Mouse (Mus musculus): ENCODE data around the gene Rfx1.

Rfx1 gene

DNA sequence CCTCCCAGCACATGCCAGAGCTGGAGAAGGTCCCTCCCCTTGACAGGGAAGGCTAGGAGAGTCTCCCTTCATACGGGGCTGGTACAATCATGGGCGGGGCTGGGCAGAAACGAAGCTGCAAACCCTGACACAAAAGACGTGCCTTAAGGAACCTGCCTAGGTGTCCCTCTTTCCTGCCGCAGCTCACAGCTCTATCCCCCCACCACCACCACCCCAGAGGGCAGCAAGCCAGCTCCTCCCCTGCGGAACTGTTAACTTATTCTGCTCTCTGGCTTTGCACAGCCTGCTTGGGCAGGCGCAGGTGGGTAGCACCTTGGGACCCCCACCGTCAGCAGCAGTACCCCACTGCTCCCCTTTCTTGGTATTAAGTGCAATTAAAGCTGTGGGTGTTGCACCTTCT, 29.4 kb downstream of the Rfx1 start:
- CTCF ChIA-PET: interaction anchor here in 3 of 4 experiments (0.5 to 0.9 kb wide), 4 partner anchors 26 to 471 kb away, joined by 3 to 9 read pairs (median 3); no protein-coding TSS in a partner anchor
- POLR2A ChIA-PET: interaction anchor here (0.7 to 2.8 kb wide), 24 partner anchors 8 to 383 kb away, joined by 3 to 27 read pairs (median 4); partner anchors contain the start of genes Dcaf15 (in 4 of the 4), Rfx1 (in 2 of the 4), Asf1b (in 1 of the 4) and Gm10644 (in 1 of the 4)

GRCm38 (mm10) chr8:84098376-84098775, 31.7 kb downstream of the Rfx1 start:
- CTCF ChIA-PET: interaction anchor here in 1 of 4 experiments (1.4 kb wide), 1 partner anchor 29 kb away, joined by 4 read pairs; no protein-coding TSS in a partner anchor
- POLR2A ChIA-PET: interaction anchor here in 1 of 4 experiments (0.6 kb wide), 1 partner anchor 172 kb away, joined by 3 read pairs; no protein-coding TSS in a partner anchor

DNA sequence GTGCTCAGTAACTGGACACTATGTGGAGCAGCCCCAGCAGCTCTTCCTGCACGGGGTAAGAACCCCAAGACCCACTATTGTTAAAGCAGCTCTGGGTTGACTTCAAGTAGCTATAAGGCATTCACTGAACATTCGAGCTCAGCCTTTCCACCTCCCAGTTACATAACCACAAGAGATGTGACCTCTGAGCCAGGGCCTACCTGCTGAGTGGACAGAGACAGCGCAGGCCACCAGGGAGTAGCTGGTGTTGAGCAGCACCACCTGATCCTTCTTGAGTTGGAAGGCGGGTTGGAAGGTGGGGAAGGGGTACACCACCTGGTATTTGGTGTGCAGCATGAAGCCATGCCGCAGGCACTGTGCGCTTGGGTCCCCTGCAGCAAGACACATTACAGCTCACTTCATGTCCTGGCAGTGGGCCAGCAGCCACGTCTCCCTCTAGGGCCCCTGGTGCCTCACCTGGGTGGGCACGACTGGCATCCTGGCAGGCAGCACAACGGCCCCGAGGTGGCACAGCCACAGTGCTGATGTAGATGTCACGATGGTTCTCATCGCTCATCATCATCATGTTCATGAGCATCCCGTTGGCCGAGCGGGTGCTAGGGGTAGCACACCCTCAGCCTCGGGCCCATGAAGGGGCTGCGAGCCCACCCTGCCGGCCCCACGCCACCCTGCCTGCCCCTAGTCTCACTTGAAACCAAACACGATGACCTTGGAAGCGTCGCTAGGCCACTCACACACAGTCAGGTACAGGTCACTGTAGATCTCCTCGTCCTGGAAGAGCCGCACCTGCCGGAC, 35.0 kb downstream of the Rfx1 start:
- POLR2A ChIA-PET: interaction anchor here in 3 of 4 experiments (0.5 to 1.6 kb wide), 4 partner anchors 10 to 139 kb away, joined by 3 read pairs; partner anchors contain the start of gene Rfx1 (in 1 of the 3)
- CTCF ChIA-PET: interaction anchor here in 1 of 4 experiments (0.5 kb wide), 1 partner anchor 10 kb away, joined by 4 read pairs; no protein-coding TSS in a partner anchor

- CTCF ChIA-PET: interaction anchor here in 3 of 4 experiments (0.8 to 1.7 kb wide), 3 partner anchors 22 to 65 kb away, joined by 3 to 6 read pairs (median 3); no protein-coding TSS in a partner anchor
Measured at GRCm38 (mm10) chr8:84103601-84104000, 37.0 kb downstream of the Rfx1 start.

GRCm38 (mm10) chr8:84104221-84104620, 37.6 kb downstream of the Rfx1 start:
- POLR2A ChIA-PET: interaction anchor here (0.6 to 3.2 kb wide), 101 partner anchors 8 to 1401 kb away, joined by 3 to 59 read pairs (median 4); partner anchors contain the start of genes Rfx1 (in 3 of the 4), 4930432K21Rik (in 2 of the 4), Mri1 (in 2 of the 4) and Rln3 (in 2 of the 4)
- CTCF ChIA-PET: interaction anchor here in 3 of 4 experiments (0.6 to 1.7 kb wide), 21 partner anchors 8 to 626 kb away, joined by 3 to 9 read pairs (median 4); partner anchors contain the start of genes Asf1b (in 1 of the 3), Ccdc130 (in 1 of the 3), Gm10644 (in 1 of the 3) and Il27ra (in 1 of the 3)

More at GRCm38 (mm10) chr8:84103601-84104000, 37.0 kb downstream of the Rfx1 start:
- POLR2A ChIA-PET: interaction anchor here in 3 of 4 experiments (0.9 to 3.2 kb wide), 25 partner anchors 8 to 379 kb away, joined by 3 to 59 read pairs (median 8); partner anchors contain the start of genes Rfx1 (in 2 of the 3), 4930432K21Rik (in 1 of the 3), Cc2d1a (in 1 of the 3) and Ccdc130 (in 1 of the 3)

DNA sequence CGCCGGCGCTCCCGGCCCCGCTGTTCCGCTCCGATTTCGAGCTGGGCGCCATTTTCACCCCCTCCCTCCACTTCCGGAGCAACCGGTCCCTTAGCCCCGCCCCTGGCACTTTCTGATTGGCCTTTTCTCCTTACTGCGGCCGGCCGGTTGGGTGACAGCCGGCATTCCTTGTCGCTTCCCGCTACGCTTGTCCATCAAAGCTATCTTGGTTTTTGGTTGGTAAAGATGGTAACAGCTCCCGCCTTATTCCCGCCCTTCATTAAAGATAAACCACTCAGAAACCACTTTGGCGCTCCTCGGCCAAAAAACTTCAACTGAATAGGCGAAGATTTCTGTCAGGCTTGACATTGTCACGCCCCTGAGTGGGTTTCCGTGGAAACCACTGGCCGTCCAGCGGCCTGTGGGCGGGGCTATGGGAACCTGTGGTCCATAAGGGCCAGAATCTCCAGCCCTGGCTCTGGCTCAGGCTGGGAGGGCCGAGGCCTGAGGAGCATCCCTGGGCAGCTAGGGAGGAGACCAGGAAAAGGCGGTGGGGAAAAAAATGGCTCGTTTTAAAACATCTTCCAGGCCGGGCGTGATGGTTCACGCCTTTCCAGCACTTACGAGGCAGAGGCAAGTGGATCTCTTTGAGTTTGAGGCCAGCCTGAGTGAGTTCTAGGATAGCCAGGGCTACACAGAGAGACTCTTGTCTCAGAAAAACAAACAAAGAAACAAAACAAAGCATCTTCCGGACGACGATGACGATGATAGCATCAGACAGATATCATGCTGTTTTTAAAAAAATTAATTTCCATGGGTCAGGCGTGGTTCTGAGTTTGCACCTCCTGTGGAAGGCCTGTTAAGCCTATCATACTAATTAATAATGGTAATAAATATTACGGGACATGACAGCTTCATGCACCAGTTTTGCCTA, 38.3 kb downstream of the Rfx1 start, which contains the start of gene Dcaf15:
Dcaf15 (minus strand) TSS at position 72 of the 913 bp plus-strand sequence.
- ChIA-PET CTCF (interaction anchor here in 3 of 4 experiments (0.6 to 1.7 kb wide), 22 partner anchors 8 to 824 kb away, joined by 3 to 9 read pairs (median 4); partner anchors contain the start of genes Asf1b (in 1 of the 3), Ccdc130 (in 1 of the 3), Gm10644 (in 1 of the 3) and Il27ra (in 1 of the 3)), POLR2A (interaction anchor here (0.6 to 3.2 kb wide), 107 partner anchors 8 to 1400 kb away, joined by 3 to 59 read pairs (median 4); partner anchors contain the start of genes Rfx1 (in 3 of the 4), 4930432K21Rik (in 2 of the 4), Mri1 (in 2 of the 4) and Rln3 (in 2 of the 4))

- CTCF ChIA-PET: interaction anchor here in 1 of 4 experiments (0.6 kb wide), 1 partner anchor 823 kb away, joined by 5 read pairs; no protein-coding TSS in a partner anchor
- POLR2A ChIA-PET: interaction anchor here in 3 of 4 experiments (1.2 to 3.2 kb wide), 17 partner anchors 9 to 396 kb away, joined by 3 to 18 read pairs (median 7); partner anchors contain the start of genes Ccdc130 (in 1 of the 3) and Podnl1 (in 1 of the 3)
Measured at GRCm38 (mm10) chr8:84105676-84106075, 39.0 kb downstream of the Rfx1 start.

- ChIA-PET CTCF (interaction anchor here in 1 of 4 experiments (0.6 kb wide), 1 partner anchor 207 kb away, joined by 3 read pairs; no protein-coding TSS in a partner anchor), POLR2A (interaction anchor here in 3 of 4 experiments (0.6 to 2.5 kb wide), 8 partner anchors 11 to 254 kb away, joined by 3 to 14 read pairs (median 6); partner anchors contain the start of gene Podnl1 (in 1 of the 3))
Measured at GRCm38 (mm10) chr8:84106216-84107040, 39.8 kb downstream of the Rfx1 start.

DNA sequence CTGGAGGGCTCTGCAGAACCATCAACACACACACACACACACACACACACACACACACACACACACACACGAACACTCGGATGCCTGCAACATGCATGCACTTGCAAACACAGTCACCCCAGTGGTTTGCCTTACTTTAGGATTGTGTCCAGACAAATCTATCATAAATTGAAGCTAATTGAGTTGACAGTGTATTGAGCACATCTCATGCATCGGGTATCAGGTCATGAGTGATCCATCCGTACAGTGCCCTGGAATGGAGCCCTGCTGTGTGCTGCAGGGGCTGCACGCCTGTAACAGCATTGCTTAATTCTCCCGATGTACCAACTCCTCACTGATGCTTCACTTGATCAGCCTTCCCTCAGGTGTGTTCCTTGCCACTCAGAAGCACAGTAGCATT, 49.0 kb downstream of the Rfx1 start:
- ChIA-PET POLR2A (interaction anchor here in 2 of 4 experiments (0.6 to 2.4 kb wide), 5 partner anchors 11 to 526 kb away, joined by 3 to 8 read pairs (median 3); partner anchors contain the start of genes Dcaf15 (in 2 of the 2) and Rfx1 (in 1 of the 2)), CTCF (interaction anchor here in 3 of 4 experiments (0.6 to 0.7 kb wide), 3 partner anchors 41 to 159 kb away, joined by 3 read pairs; no protein-coding TSS in a partner anchor)

DNA sequence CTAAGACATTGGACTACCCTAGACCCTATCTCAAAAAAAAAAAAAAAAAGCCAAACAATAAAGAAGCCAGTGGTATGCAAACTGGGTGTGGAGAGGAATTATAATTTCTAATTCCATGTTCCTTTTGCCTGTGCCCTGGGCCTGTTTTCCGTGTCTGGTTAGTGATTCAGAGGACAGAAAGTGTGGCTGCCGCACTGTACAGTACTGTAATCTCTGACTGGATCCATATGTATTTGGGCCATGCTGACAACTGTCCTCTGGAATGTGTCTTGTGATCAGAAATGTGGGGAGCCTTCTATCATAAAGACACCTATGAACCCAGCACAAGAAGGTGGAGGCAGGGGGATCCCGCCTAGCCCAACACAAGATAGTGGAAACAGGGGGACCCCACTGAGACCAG, 55.5 kb downstream of the Rfx1 start:
- ChIA-PET POLR2A (interaction anchor here in 1 of 4 experiments (0.6 kb wide), 1 partner anchor 1516 kb away, joined by 4 read pairs; no protein-coding TSS in a partner anchor), CTCF (interaction anchor here in 1 of 4 experiments (0.6 to 0.7 kb wide), 2 partner anchors 26 to 48 kb away, joined by 4 to 9 read pairs; no protein-coding TSS in a partner anchor)

DNA sequence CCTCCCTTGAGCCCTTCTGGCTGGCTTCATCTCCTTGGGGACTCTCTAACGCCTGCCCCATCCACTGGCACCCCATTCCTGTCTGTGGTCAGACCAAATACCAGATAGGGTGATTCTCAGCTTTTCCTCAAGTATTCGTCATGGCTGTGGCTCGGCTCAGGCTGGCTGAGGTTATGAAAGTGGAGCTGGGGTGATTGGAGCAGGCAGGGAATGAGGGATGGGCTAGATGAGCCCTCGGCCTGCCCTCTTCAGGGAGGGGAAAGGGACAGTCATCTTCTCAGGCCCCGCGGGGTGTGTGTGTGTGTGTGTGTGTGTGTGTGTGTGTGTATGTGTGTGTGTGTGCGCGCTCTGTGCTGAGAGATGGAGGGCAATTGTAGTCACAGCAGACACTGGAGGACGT, 59.0 kb downstream of the Rfx1 start, which contains the start of gene Podnl1:
Podnl1 (plus strand) TSS at position 334 of the 400 bp plus-strand sequence.
- CTCF ChIA-PET: interaction anchor here in 2 of 4 experiments (0.7 to 1.0 kb wide), 2 partner anchors 9 to 37 kb away, joined by 3 to 5 read pairs; no protein-coding TSS in a partner anchor
- POLR2A ChIA-PET: interaction anchor here in 3 of 4 experiments (0.6 to 3.9 kb wide), 8 partner anchors 9 to 698 kb away, joined by 3 to 12 read pairs (median 4); partner anchors contain the start of genes Dcaf15 (in 2 of the 3) and Rfx1 (in 1 of the 3)

- POLR2A ChIA-PET: interaction anchor here in 3 of 4 experiments (0.6 to 3.9 kb wide), 20 partner anchors 11 to 956 kb away, joined by 3 to 14 read pairs (median 4); partner anchors contain the start of genes Dcaf15 (in 3 of the 3), 1700067K01Rik (in 2 of the 3), 4930432K21Rik (in 2 of the 3) and Cc2d1a (in 2 of the 3)
Measured at GRCm38 (mm10) chr8:84126742-84127141, 60.1 kb downstream of the Rfx1 start.

GRCm38 (mm10) chr8:84127202-84127901, 60.7 kb downstream of the Rfx1 start:
- ChIA-PET CTCF (interaction anchor here in 1 of 4 experiments (0.6 to 1.6 kb wide), 5 partner anchors 29 to 232 kb away, joined by 3 to 5 read pairs (median 4); partner anchors contain the start of gene Rln3), POLR2A (interaction anchor here in 3 of 4 experiments (0.6 to 3.9 kb wide), 18 partner anchors 9 to 409 kb away, joined by 3 to 14 read pairs (median 4); partner anchors contain the start of genes Dcaf15 (in 3 of the 3), 4930432K21Rik (in 2 of the 3), Cc2d1a (in 2 of the 3) and 1700067K01Rik (in 1 of the 3))

More at GRCm38 (mm10) chr8:84126742-84127141, 60.1 kb downstream of the Rfx1 start:
- CTCF ChIA-PET: interaction anchor here in 1 of 4 experiments (0.6 to 1.6 kb wide), 4 partner anchors 28 to 232 kb away, joined by 3 to 4 read pairs (median 4); no protein-coding TSS in a partner anchor

DNA sequence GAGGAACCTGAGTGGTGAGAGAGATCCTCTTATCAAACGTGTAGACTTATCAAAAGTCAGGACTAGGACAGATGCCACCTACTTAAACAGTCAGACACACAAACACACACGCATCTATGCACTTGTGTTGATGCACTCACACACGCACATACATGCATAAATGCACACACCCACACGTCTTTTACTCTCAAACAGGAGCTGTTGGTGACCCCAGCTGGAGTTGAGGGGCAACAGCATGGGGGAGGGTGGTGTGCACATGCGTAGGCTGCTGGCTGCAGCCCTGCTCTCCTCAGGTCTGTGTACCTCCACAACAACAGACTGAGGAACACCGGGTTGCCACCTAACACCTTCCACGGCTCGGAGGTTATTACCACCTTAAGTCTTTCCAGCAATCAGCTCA, 61.6 kb downstream of the Rfx1 start:
- ChIA-PET CTCF (interaction anchor here in 2 of 4 experiments (0.6 to 1.3 kb wide), 2 partner anchors 81 to 84 kb away, joined by 3 to 5 read pairs; partner anchors contain the start of gene Rln3 (in 1 of the 2)), POLR2A (interaction anchor here in 3 of 4 experiments (0.7 to 4.6 kb wide), 6 partner anchors 8 to 410 kb away, joined by 3 to 34 read pairs (median 9); partner anchors contain the start of genes 4930432K21Rik (in 1 of the 3), Cc2d1a (in 1 of the 3) and Dcaf15 (in 1 of the 3))

Data from embryonic stem cell, embryonic (primary cell).